Mouse (Mus musculus) Muller cell, postnatal 12 days (primary cell): ENCODE measurements at regions not wholly inside any gene's neighbourhood (a gene's known extent, or its start where the extent isn't known, plus 50 kb on each side); places are given as distances from the start of the nearest gene placed in this dataset.
A peak's percentile ranks its signal among the peaks of the same experiment; 100 is the strongest.

ENCODE experiments used
- DNase-seq: peaks from one replicate; pipeline ENCODE4 v3.0.0-alpha.2; 2015; ENCODE audit errors: inconsistent ontology term

DNA sequence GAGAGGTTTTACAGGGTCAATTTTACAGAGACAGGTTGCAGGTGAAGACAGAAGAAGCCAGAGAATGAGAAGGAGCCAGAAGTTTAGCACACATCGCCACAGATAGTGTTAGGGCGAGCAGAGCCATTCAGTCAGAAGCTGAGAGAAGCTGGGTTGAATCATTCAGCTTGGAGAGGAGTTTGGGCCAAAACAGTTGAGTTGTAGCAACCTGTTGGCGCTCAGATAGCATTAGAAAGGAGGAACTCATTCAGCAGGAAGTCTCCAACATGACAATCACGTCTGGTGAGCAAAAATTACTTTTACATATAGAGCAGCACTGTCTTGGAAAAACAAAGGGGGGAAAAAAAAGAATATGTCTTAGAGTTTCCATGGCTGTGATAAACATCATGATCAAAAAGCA is 53.2 kb downstream of the Fam43a start:
- DNase-seq: no peak

- DNase-seq: peak; percentile 75
Observed at GRCm38 (mm10) chr16:30653806-30654205, 54.3 kb downstream of the Fam43a start.

DNA sequence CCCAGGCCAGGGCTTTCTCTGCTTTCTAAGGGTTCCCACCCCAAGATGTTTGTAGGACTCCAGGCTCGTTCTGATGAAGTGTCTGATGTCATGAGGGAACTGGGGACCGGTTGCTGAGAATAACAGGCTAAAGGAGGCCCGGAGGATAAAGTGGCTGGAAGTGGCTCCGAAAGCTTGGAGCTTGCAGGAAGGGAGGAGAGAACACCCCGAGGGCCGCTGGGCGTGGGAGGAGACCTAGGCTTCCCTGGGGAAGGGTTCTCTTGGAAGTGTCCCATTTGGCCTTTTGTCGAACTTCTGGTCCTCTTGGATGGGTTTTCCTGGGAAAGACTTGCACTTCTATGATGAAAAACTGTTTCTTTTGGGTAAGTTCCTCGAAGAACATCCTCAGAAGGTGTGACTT is 54.7 kb downstream of the Fam43a start:
- no peak for DNase-seq

DNA sequence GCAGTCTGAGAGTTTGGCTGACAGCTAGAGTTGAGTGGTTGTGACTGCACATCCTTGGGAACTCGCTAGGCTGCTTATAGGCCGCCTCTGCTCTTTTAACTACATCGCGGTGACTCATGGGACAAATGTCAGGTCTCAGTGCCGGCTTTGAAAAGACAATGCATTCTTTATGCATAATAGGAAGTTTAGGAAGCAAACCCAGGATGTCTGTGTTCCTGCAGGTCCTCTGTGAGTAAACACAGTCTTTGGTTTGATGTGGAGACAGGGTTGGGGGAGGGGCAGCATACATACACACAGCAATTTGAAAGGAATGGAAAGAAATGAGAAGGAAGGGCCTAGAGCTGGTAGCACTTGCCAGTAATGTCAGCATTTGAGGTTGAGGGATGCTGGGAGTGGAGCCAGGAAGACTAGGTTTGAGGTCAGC is 56.3 kb downstream of the Fam43a start:
- DNase-seq: peak; percentile 89

DNA sequence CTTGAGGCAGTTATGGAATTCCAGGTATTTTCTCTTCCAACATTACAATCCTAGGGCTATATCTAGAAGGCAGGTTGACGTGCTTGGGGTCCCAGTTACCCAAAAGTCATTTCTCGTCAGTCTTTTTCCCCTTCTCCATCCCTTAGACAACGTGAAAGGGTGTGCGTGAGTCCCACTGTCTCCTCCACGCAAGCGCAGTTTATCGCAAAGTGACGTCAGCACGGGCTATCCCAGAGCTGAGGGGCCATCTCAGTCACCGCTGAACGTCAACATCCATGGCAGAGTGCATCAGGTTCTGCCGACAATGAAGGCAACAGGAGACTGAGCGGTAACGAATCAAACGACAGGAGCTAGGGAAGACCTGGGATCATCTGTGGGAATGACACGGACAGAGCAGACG is 57.4 kb downstream of the Fam43a start:
- no peak for DNase-seq

GRCm38 (mm10) chr16:30658921-30659320 is 59.4 kb downstream of the Fam43a start:
- DNase-seq: peak; percentile 91

DNA sequence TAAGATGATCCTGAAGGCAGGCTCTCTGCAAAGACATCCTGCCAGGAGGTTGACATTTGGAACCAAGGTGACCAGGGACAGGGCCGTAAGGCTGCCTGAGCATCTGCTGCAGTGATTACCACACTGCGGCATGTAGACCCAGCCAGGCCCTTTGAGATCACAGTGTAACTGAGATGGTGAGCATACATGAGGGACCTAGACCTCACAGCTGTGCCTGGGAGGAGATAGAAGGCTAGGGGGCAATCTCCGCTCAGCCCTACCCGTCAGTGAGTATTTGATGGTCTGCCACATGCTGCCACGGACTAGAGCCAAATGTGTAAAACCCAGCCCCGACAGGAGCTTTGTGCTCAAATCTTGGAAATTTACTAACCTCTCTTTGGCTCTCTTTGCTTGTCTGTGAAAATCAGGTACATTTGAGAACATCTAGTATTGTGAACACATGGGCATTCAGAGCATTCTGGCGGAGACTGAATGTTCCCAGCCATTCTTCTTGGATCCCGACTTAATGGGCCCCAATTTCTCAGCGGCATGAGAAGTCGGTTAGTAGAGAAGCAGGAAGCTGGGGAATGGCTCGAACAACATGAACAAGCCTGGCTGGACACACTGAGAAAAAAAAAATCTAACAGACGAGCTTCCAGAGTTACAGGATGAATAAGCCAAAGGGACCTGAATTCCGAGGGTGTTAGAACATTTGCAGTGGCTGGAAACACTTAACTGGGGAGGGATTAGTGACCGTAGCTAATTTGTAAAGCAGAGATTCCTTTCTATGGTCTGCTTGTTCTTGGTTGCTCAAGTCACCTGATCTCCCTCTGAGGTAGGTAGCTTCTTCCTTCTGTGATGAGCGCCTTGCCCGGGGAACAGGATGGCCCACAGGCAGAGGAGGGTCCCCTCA is 61.8 kb downstream of the Fam43a start:
- peak; percentile 44 for DNase-seq

- no peak for DNase-seq
Observed at GRCm38 (mm10) chr16:30663055-30663454, 63.5 kb downstream of the Fam43a start.

GRCm38 (mm10) chr16:30663971-30664370 is 64.4 kb downstream of the Fam43a start:
- DNase-seq: no peak

- no peak for DNase-seq
Observed at GRCm38 (mm10) chr16:30664433-30664832, 64.9 kb downstream of the Fam43a start.

DNA sequence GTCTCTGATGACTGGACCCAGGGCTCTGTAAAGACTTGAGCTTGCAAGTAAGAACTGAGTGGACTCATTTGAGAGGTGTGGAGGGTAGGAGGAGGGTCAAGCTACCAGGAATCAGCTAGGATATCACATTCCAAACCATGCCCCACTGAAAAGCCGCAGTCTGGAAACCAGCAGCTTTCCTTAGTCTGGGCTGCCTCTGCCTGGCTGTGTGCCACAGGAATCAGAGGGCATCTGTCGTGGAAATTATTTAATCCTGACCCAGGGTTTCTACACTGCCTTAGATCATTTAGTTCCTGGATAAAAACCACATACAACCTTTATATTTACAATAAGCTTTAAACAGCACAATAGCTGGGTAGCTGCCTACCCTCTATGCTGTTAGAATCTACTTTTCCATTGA is 66.4 kb downstream of the Fam43a start:
- DNase-seq: no peak

GRCm38 (mm10) chr16:30669883-30670282 is 70.4 kb downstream of the Fam43a start:
- DNase-seq: no peak

DNA sequence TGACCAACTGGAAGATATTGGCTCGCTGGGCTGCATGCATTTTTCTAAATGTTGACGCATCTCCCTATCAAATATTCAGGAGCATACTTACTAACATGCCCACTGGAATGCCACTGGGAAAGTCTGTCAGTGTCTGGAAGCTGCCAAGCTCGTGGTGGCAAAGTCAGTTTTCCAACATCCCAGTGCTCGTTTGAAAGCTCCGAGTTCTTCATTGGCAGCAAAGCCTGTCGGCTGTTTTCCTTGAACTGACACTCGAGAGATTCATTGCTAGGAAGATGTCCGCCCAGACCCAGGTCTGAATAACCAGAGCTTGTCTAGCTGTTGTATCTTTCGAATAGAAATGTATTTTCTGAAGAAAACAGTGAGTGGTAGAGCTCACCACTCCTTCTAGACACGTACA is 72.1 kb downstream of the Fam43a start:
- peak; percentile 43 for DNase-seq

GRCm38 (mm10) chr16:30672776-30673550 is 73.4 kb downstream of the Fam43a start:
- DNase-seq: no peak

GRCm38 (mm10) chr16:30673662-30674061 is 74.1 kb downstream of the Fam43a start:
- DNase-seq: peak; percentile 35

DNA sequence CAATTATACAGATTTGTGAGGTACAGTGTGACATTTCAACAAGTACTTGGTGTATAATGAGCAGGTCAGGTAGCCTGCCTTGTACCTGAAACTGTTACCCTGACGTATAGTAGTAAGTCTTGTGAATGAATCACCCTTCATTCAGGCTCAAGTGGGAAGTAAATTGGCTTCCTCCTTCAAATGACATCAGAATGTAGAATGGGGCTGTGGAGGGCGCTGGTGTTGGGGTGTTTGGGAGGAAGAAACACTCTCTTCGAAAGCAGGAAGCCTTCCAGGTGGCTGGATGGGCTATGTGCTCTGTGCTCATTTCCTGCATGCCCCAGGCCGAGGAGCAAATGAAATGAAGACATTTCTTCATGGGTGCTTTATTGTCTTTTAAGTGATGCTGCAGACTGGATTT is 76.3 kb downstream of the Fam43a start:
- no peak for DNase-seq

GRCm38 (mm10) chr16:30677016-30677415 is 77.5 kb downstream of the Fam43a start:
- no peak for DNase-seq

- no peak for DNase-seq
Observed at GRCm38 (mm10) chr16:30677896-30678707, 78.6 kb downstream of the Fam43a start.

DNA sequence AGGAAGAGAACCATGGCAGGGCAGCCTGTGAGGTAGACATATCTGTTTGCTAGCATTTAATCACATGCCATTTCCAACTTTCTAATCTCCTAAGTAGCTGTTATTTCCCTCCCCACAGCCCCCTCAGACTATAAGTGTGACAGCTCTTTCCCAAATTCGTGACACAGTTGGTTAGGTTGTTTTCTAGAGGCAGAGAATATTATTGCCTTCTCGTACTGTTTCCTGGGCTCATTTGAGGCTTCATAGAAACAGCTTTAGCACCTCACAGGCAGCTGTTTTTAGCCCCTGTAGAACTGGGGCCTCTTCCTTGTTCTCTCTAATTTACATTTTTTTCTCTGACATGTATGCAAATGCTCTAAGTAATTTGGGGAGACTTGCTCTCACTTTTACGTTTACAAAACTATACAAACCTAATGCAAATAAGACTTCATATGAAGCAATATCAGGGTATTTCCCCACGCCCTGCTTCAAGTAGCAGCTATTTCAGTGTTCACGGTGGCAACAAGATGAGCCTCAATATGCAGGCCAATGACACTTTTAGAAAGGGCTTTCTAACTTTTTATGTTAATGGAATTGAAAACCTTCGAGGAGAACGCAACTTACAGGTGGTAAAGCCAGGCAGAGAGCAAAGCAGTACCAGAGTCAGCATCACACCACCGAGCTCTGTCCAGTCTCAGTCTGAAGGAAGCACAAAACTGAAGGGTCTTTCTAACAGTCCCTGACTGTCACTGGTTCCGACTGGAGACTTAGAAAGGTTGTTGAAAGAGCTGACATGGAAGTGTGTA is 79.4 kb downstream of the Fam43a start:
- no peak for DNase-seq

DNA sequence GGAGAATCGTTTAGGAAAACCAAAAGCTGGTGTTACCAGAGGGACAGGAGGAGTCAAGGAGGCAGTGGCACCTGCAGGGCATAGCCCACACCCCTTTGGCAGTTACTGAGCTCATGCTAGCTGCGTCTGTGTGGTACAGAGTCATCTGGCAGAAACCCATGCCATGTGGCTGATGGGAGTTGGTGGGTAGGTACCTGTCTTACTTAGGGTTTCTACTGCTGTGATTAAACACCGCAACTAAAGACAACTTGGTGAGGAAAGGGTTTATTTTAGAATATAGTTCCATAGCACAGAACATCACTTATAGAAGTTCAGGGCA is 79.9 kb downstream of the Fam43a start:
- no peak for DNase-seq

DNA sequence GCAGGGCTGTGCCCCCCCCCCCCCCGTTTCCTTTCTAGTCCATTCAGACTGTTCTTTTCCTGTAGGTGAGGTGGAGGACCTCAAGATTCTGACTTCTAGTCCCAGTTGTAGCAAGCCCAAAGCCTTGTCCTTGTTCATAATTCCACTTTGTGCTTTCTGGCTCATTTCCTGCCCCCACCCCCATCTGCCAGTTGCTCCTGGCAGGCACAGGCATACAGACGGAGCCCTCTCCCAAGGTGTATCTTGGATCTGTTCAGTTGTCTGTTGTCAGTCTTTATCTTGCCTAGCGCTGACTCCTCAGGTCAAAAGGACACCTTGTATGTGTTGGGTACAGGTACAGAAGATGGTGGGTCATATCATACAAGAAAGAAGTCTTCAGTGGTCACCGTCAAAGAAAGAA is 81.9 kb downstream of the Fam43a start:
- no peak for DNase-seq
